In the genomic region with DNA sequence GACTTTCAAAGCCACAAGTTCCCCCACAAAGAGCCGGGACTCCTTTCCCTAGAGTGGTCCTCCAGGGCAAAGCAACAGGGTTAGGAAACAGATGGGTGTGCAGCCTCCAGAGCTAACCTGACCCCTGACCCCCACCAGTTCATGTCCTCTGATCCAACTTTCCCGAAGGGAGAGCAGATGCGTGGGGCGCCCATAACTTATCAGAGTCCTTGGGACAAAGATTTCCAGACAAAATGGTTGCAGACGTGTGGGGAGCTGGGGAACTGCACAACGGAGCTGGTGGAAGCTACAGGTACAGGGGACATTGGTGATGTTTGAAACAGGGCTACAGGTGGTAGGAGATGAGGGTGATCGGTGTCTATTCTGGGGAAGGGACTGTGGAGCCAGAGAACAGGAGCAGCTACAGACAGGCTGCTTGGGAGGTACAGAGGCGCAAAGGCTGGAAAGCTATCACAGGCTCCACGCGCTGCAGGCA, we compare ENCODE assay signal across 8 mouse cellular contexts. TPM values are rescaled to one million over a fixed set of nuclear protein-coding genes. Genes with fewer than 3 reads are reported as not detected.
A peak's percentile ranks its signal among the peaks of the same experiment; 100 is the strongest.
DNase-seq lines count a peak whose midpoint lies in the region; ATAC-seq and TF ChIP-seq lines count a peak whose summit lies in the region.

No protein-coding gene starts in this region.

- no peak for DNase-seq in lung, postnatal 14 days
- DNase-seq in lung, postnatal 0 days (ENCODE audit: low spot score), result peak; percentile 31
- no peak for DNase-seq in urinary bladder, adult 2 months (ENCODE audit: low spot score)
- no peak for DNase-seq in thymus, postnatal 14 days
- DNase-seq in urinary bladder, postnatal 14 days (ENCODE audit: low spot score), result no peak

- peak overlapping the region; percentile 86 for H3K9ac ChIP-seq in lung, embryonic 15.5 days
- H3K9ac ChIP-seq in embryonic facial prominence, embryonic 12.5 days, result peak overlapping the region; percentile 95
- peak overlapping the region; percentile 98 for H3K9ac ChIP-seq in hindbrain, embryonic 13.5 days
- 0 out of 2 replicates have a peak overlapping the region, but pooled peaks have one; percentile 55 for H3K9ac ChIP-seq in lung, postnatal 0 days (replicated peaks; ENCODE audit: low read depth)

- peaks cover 18% of the 10 kb centered on the region; the same call in 1 of the 2 replicates for H3K4me1 ChIP-seq in lung, embryonic 15.5 days
- H3K4me1 ChIP-seq in embryonic facial prominence, embryonic 12.5 days, result peaks cover 18% of the 10 kb centered on the region
- H3K4me1 ChIP-seq in hindbrain, embryonic 13.5 days (replicated peaks), result peaks cover 45% of the 10 kb centered on the region
- H3K4me1 ChIP-seq in lung, postnatal 0 days (ENCODE audit: insufficient read depth, low read depth, low read length), result peaks cover 3% of the 10 kb centered on the region; the same call in 1 of the 2 replicates

- H3K36me3 ChIP-seq in lung, embryonic 15.5 days, result no peaks in the 10 kb centered on the region
- no peaks in the 10 kb centered on the region for H3K36me3 ChIP-seq in embryonic facial prominence, embryonic 12.5 days
- H3K36me3 ChIP-seq in hindbrain, embryonic 13.5 days, result no peaks in the 10 kb centered on the region
- H3K36me3 ChIP-seq in lung, postnatal 0 days (ENCODE audit: insufficient read depth, low read length), result no peaks in the 10 kb centered on the region

- no peak overlapping the region for H3K27ac ChIP-seq in lung, embryonic 15.5 days
- peak overlapping the region; percentile 97; the same call in 1 of the 2 replicates for H3K27ac ChIP-seq in embryonic facial prominence, embryonic 12.5 days
- H3K27ac ChIP-seq in hindbrain, embryonic 13.5 days, result peak overlapping the region; percentile 99; the same call in 1 of the 2 replicates
- no peak overlapping the region for H3K27ac ChIP-seq in lung, postnatal 0 days (ENCODE audit: low read length)

- H3K9me3 ChIP-seq in lung, embryonic 15.5 days, result no peaks in the 10 kb centered on the region
- H3K9me3 ChIP-seq in embryonic facial prominence, embryonic 12.5 days, result no peaks in the 10 kb centered on the region
- no peaks in the 10 kb centered on the region for H3K9me3 ChIP-seq in hindbrain, embryonic 13.5 days
- H3K9me3 ChIP-seq in lung, postnatal 0 days (ENCODE audit: low read length), result no peaks in the 10 kb centered on the region

- peak; percentile 50 for TF ChIP-seq CTCF in lung, postnatal 0 days (IDR thresholded peaks at IDR 0.05)

- no peak for ATAC-seq in lung, embryonic 15.5 days (ENCODE audit: borderline replicate concordance, extremely low read depth, low FRiP score, low TSS enrichment)
- ATAC-seq in embryonic facial prominence, embryonic 12.5 days (ENCODE audit: insufficient number of reproducible peaks, insufficient read depth, low FRiP score, low TSS enrichment), result no peak
- ATAC-seq in hindbrain, embryonic 13.5 days (ENCODE audit: low FRiP score), result no peak
- ATAC-seq in lung, postnatal 0 days, result no peak

- peak overlapping the region; percentile 92 for H3K4me2 ChIP-seq in lung, embryonic 15.5 days
- peak overlapping the region; percentile 86 for H3K4me2 ChIP-seq in embryonic facial prominence, embryonic 12.5 days (replicated peaks)
- peak overlapping the region; percentile 93 for H3K4me2 ChIP-seq in hindbrain, embryonic 13.5 days
- peak overlapping the region; percentile 97 for H3K4me2 ChIP-seq in lung, postnatal 0 days (replicated peaks; ENCODE audit: low read depth, low read length)

- WGBS in lung, embryonic 15.5 days, result 6% methylated on average over 10 of the region's 10 CpGs
- WGBS in embryonic facial prominence, embryonic 12.5 days, result 1% methylated on average over 10 of the region's 10 CpGs
- 1% methylated on average over 10 of the region's 10 CpGs for WGBS in hindbrain, embryonic 13.5 days
- 2% methylated on average over 10 of the region's 10 CpGs for WGBS in lung, postnatal 0 days

- H3K4me3 ChIP-seq in lung, embryonic 15.5 days, result peak overlapping the region; percentile 89
- peak overlapping the region; percentile 87 for H3K4me3 ChIP-seq in embryonic facial prominence, embryonic 12.5 days
- peak overlapping the region; percentile 91 for H3K4me3 ChIP-seq in hindbrain, embryonic 13.5 days
- H3K4me3 ChIP-seq in lung, postnatal 0 days (ENCODE audit: low read depth, low read length), result peak overlapping the region; percentile 79

- no peaks in the 10 kb centered on the region for H3K27me3 ChIP-seq in lung, embryonic 15.5 days
- H3K27me3 ChIP-seq in embryonic facial prominence, embryonic 12.5 days, result no peaks in the 10 kb centered on the region; the same call in 1 of the 2 replicates
- no peaks in the 10 kb centered on the region for H3K27me3 ChIP-seq in hindbrain, embryonic 13.5 days
- H3K27me3 ChIP-seq in lung, postnatal 0 days (replicated peaks; ENCODE audit: insufficient read depth, low read length), result peaks cover 2% of the 10 kb centered on the region; the same call in 1 of the 2 replicates

- no peak for TF ChIP-seq EP300 in lung, postnatal 0 days (IDR thresholded peaks at IDR 0.05)

RNA-seq across cellular contexts. Expression of a gene that starts 1.4 kb away (rescaled TPM):
- 14.4 and 14.6 TPM in 2 replicates for polyA plus RNA-seq in lung, embryonic 15.5 days (2015; fragmentation: Nextera tagmentation; extraction: Ambion mirVana)
- 19.2 and 20.9 TPM in 2 replicates for polyA plus RNA-seq in embryonic facial prominence, embryonic 12.5 days (2016; fragmentation: Nextera tagmentation; extraction: Ambion mirVana)
- polyA plus RNA-seq in hindbrain, embryonic 13.5 days (2015; fragmentation: Nextera tagmentation; extraction: Ambion mirVana), result 31.5 and 31.6 TPM in 2 replicates
- polyA plus RNA-seq in lung, postnatal 0 days (2015; fragmentation: Nextera tagmentation; extraction: Ambion mirVana), result 12.7 and 13.6 TPM in 2 replicates
- polyA plus RNA-seq in urinary bladder, adult 2 months (2012; rRNA removed), result 8.4 and 11.4 TPM in 2 replicates

Comparison
In these comparisons a context has a peak if more than half of its experiments do, and no peak if none do; other contexts are left out.
1. H3K27ac ChIP-seq: peak in embryonic facial prominence, embryonic 12.5 days (single experiment) and hindbrain, embryonic 13.5 days (single experiment); none in lung, embryonic 15.5 days (single experiment) and lung, postnatal 0 days (single experiment).
2. Peak in every context shown above with its lines, with median percentiles within 50 percentile points of each other: H3K4me2 ChIP-seq, H3K4me3 ChIP-seq and H3K9ac ChIP-seq.